Mouse (Mus musculus) CD4-positive, CD25-positive, alpha-beta regulatory T cell (primary cell): ENCODE results near the gene Ppp1r14b. TPM values are rescaled to one million over a fixed set of nuclear protein-coding genes. Genes with fewer than 3 reads are reported as not detected.

Experiments used
- polyA plus RNA-seq: library from polyadenylated mRNA; unstranded; fragments of 100-300 nt; shearing (Covaris generic); gene quantifications from one replicate; pipeline ENCODE4 v1.2.1, GENCODE M21; 2017

Ppp1r14b gene
- polyA plus RNA-seq = 185 TPM

DNA sequence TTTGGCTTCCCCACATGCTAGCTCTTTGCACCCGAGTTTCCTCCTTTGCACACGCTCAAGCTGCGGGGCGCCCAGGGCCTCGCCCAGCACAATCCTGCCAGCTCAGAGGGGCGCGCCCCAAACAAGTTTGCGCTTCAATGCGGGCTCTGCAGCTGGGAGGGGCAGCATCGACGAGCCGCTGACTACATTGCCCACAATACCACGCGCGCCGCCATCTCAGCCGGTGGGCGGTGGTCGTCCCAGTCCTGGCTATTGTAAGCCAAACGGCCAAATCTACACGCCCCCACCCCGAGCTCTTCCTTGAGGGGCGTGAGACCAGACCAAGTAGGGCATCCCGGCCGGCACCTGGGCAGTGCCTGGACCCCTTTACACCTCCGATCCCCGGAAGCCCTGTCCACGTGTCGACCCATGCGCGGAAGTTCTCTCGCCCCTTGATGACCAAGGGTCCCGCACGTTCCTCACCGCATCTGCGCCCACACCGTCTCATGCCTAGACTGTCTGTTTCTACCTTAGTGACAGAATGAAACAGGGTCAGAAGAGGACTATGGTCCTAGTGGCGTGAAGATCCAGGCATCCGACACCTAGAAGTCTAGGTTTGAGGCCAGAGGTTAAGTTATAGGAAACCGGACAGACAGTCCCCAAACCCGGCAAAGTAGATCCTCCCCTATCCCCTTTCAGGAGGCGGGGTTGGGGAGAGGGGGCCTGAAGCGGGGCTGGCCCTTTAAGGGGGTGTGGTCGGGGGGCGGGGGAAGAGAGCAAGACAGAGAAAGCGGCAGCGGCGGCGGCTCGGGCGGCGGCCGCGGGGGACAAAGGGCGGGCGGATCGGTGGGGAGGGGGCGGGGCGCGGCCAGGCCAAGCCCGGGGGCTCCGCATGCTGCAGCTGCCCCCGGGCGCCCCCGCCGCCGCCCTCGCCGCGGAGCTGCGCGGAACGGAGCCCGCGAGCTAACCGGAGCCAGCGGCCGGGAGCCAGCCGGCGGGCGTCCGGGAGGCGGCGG lies at the start of gene Ppp1r14b:
Gene Ppp1r14b, plus strand, starts transcription at position 758 of the 995 bp plus-strand sequence.

GRCm38 (mm10) chr19:6925307-6925573 lies 49.5 kb upstream of the Ppp1r14b start, which contains the start of gene Catsperz:
Gene Catsperz, minus strand, starts transcription at chr19:6925380.

GRCm38 (mm10) chr19:6934195-6934977 lies 40.4 kb upstream of the Ppp1r14b start, which contains the start of gene Kcnk4:
Gene Kcnk4, minus strand, starts transcription at chr19:6934515.

DNA sequence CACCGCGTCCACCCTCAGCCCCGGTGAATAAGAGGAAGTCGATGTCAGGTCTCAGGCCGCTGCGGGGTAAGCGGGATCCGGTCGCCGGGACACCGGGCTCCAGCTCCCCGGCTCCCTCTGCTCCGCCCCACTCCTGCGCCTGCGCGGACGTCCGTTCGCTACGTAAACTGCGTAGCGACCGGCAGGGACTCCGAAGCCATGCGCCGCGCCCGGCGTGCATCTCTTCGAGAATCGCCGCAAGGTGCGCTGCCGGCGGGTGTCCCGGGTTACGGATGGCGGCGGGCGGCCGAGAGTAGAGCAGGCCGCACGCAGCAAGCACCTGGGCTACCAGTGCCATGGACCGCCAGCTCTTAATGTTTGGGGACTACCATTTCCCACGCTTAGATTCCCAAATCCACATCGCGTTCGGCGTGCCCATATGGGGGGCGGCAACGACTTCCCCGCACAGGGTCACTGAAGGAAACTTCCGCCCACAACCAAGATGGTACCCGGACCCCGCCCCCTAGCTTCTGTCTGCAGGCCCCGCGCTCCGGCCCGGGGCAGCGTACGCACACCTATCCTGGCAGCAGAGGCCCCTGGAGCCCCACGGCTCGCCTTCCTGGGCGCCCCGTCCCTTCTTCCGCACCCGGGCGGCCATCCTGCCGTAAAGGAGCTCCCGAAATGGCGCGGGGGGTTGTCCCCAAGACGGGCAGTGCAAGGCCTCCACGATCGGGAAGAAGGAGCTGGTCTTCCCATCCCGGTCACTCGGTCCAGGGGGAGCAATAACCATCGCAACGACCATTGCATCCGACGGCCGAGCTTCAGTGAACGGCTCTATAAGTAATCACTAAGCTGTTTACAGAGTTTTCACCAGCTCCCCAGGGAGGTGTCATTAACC lies 33.2 kb upstream of the Ppp1r14b start, which contains the start of gene Bad:
Gene Bad, plus strand, starts transcription at position 490 of the 877 bp plus-strand sequence.

DNA sequence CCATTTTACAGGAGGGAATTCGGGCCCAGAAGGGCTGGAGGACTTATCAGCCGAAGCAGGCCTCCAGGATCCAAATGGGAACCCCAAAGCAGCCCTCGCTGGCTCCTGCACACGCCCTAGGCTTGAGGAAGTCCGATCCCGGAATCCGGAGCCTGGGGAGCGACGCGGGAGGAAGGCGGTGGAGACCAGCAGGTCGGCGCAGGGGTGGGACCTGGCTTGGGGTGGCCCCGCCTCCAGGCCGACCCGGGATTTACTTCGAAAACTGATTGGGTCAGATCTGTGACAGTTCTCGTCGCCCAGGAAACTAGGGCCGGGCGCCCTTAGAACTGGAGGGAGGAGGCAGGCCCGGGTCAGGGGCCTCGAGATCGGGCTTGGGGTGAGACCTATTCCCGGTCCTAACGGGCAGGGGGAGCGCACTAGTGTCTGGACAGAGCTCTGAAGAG lies 32.5 kb upstream of the Ppp1r14b start, which contains the start of gene Gpr137:
Gene Gpr137, minus strand, starts transcription at position 232 of the 443 bp plus-strand sequence.

GRCm38 (mm10) chr19:6975537-6976521 lies 1.1 kb downstream of the Ppp1r14b start, which contains the start of gene Plcb3:
Gene Plcb3, minus strand, starts transcription at chr19:6976470.

GRCm38 (mm10) chr19:6980381-6981093 lies 5.8 kb downstream of the Ppp1r14b start, which contains the start of gene Fkbp2:
Gene Fkbp2, minus strand, starts transcription at chr19:6980501.

DNA sequence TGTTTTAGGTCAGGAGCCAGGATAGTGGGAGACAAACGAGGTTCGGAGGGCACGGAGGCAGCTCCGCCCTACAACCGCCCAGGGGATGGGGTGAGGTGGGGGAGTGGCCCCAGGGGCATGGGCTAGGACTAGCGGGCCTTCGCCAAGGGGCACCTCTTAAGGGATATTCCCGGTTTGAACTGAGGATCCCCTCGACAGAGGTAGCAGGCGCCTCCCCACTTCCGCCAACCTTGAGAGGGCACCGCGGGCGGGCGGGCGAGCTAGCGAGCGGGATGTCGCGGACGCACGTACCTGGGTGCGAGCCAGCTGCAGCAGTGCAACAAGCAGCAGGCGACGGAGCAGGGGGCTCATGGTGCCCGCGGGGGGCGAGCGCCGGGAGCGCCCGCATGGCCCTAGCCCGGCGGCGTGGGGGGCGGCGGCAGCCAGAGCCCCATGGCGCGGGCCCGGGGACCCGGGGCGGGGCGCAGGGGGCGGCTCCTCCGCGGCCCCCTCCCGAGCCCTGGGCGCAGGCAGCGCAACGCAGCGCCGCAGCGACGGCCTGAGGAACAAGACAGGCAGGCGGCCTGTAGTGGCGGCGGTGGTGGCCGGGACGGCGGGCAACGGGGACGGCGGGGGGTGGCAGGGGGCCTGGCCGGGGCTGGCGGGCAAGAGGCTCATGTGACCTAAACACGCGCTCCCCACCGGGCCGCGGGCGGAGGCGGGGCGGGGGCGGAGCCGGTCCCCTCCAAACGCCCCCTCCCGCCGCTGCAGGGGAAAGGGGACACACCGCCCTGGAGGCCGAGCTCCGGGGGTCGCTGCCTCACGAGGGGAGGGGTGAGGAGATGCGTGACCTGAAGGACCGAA lies 12.5 kb downstream of the Ppp1r14b start, which contains the start of gene Vegfb:
Gene Vegfb, minus strand, starts transcription at position 591 of the 843 bp plus-strand sequence.

GRCm38 (mm10) chr19:6992011-6992858 lies 17.5 kb downstream of the Ppp1r14b start, which contains the start of gene Dnajc4:
Gene Dnajc4, minus strand, starts transcription at chr19:6992572.

DNA sequence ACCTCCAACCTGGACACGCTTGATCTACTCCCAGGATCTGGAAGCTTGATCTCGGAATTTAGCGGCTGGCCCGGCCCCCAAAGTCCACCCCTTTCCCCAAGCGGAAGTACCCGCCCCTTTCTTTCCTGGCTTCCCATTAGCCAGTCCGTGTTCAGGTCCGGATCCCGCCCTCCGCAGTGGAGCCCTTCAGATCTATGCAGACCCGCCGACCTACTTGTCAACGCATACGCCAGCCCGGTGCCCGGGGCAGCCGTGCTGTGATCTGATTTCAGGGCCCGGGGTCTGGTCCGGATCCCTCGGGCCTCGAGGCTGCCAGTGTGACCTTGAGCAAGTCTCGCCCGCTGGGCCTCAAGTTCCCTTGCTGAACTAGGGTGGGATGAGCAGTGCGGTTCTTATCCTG lies 21.2 kb downstream of the Ppp1r14b start, which contains the start of the genes Nudt22 and Trpt1:
Gene Nudt22, minus strand, starts transcription at position 112 of the 400 bp plus-strand sequence.
Gene Trpt1, plus strand, starts transcription at position 126 of the 400 bp plus-strand sequence.

GRCm38 (mm10) chr19:7019191-7019590 lies 44.4 kb downstream of the Ppp1r14b start, which contains the start of gene Fermt3:
Gene Fermt3, minus strand, starts transcription at chr19:7019469.

Other genes with a start within 250 kb of the Ppp1r14b start
- 45.6 TPM for gene Rps6ka4, start 134.3 kb upstream of the Ppp1r14b start, polyA plus RNA-seq
- gene Ccdc88b, start 116.8 kb upstream of the Ppp1r14b start, polyA plus RNA-seq = 46.8 TPM
- gene Trmt112, start 65.3 kb upstream of the Ppp1r14b start, polyA plus RNA-seq = 169 TPM
- 240 TPM for gene Prdx5, start 64.9 kb upstream of the Ppp1r14b start, polyA plus RNA-seq
- 24.5 TPM for gene Esrra, start 53.2 kb upstream of the Ppp1r14b start, polyA plus RNA-seq
- gene Catsperz, start 49.6 kb upstream of the Ppp1r14b start, polyA plus RNA-seq = not detected
- 0.26 TPM for gene Kcnk4, start 40.5 kb upstream of the Ppp1r14b start, polyA plus RNA-seq
- 31.7 TPM for gene Bad, start 33.1 kb upstream of the Ppp1r14b start, polyA plus RNA-seq
- gene Gpr137, start 32.5 kb upstream of the Ppp1r14b start, polyA plus RNA-seq = 15.2 TPM
- 30.8 TPM for gene Plcb3, start 1.5 kb downstream of the Ppp1r14b start, polyA plus RNA-seq
- gene Fkbp2, start 5.5 kb downstream of the Ppp1r14b start, polyA plus RNA-seq = 40.8 TPM
- gene Vegfb, start 12.7 kb downstream of the Ppp1r14b start, polyA plus RNA-seq = 9.3 TPM
- 57.7 TPM for gene Dnajc4, start 17.6 kb downstream of the Ppp1r14b start, polyA plus RNA-seq
- 25.7 TPM for gene Nudt22, start 21.1 kb downstream of the Ppp1r14b start, polyA plus RNA-seq
- 5.3 TPM for gene Trpt1, start 21.2 kb downstream of the Ppp1r14b start, polyA plus RNA-seq
- 376 TPM for gene Fermt3, start 44.5 kb downstream of the Ppp1r14b start, polyA plus RNA-seq
- 163 TPM for gene Stip1, start 65.0 kb downstream of the Ppp1r14b start, polyA plus RNA-seq
- 26.0 TPM for gene Macrod1, start 81.8 kb downstream of the Ppp1r14b start, polyA plus RNA-seq
- 0.04 TPM for gene Flrt1, start 130.8 kb downstream of the Ppp1r14b start, polyA plus RNA-seq
- 70.4 TPM for gene Otub1, start 231.3 kb downstream of the Ppp1r14b start, polyA plus RNA-seq
- gene Cox8a, start 242.6 kb downstream of the Ppp1r14b start, polyA plus RNA-seq = 389 TPM